Mouse (Mus musculus) MEL (cell line): ENCODE results near the gene Coq8b. TPM values are rescaled to one million over a fixed set of nuclear protein-coding genes. Genes with fewer than 3 reads are reported as not detected.

Experiments
- DNase-seq: peaks from one replicate; pipeline ENCODE4 v3.0.0; 2011; ENCODE audit warnings: low read depth, low spot score
- H3K27ac ChIP-seq: 2 replicates; pipeline ENCODE4 v1.5.1; 2012; ENCODE audit warnings: low read depth, mild to moderate bottlenecking, control low read depth, low read length, moderate library complexity; ENCODE audit not compliant: control insufficient read depth
- H3K27me3 ChIP-seq, 2 experiments: fragments of 150-350 bp in 1 of 2; sonication (generic) in 1 of 2; 2 replicates each; pipeline ENCODE4 v1.6.1; 2012; ENCODE audit warnings: low read length in 2 of 2, mild to moderate bottlenecking in 2 of 2, improper control_type of control experiment in 1 of 2, moderate library complexity in 1 of 2; ENCODE audit not compliant: insufficient read depth in 2 of 2, control insufficient read depth in 1 of 2
- H3K36me3 ChIP-seq, 2 experiments: 2 replicates each; pipeline ENCODE4 v1.6.1; 2012 to 2014; ENCODE audit warnings: low read length in 2 of 2, improper control_type of control experiment in 1 of 2, inconsistent platforms in 1 of 2, mild to moderate bottlenecking in 1 of 2; ENCODE audit not compliant: insufficient read depth in 2 of 2, control insufficient read depth in 1 of 2
- H3K4me1 ChIP-seq, 2 experiments: fragments of 150-350 bp in 1 of 2; sonication (generic) in 1 of 2; 2 replicates each; pipeline ENCODE4 v1.6.1; 2012; ENCODE audit warnings: low read length in 2 of 2, improper control_type of control experiment in 1 of 2, mild to moderate bottlenecking in 1 of 2; ENCODE audit not compliant: insufficient read depth in 2 of 2, control insufficient read depth in 1 of 2
- H3K4me3 ChIP-seq, 2 experiments: fragments of 150-350 bp in 1 of 2; sonication (generic) in 1 of 2; 2 replicates each; pipeline ENCODE4 v1.5.1; 2012; ENCODE audit warnings: low read depth in 2 of 2, low read length in 2 of 2, mild to moderate bottlenecking in 2 of 2, moderate library complexity in 2 of 2, control low read depth in 1 of 2, improper control_type of control experiment in 1 of 2; ENCODE audit not compliant: control insufficient read depth in 1 of 2, insufficient read depth in 1 of 2
- H3K79me2 ChIP-seq: 2 replicates; pipeline ENCODE4 v1.6.1; 2012; ENCODE audit warnings: mild to moderate bottlenecking, low read length, moderate library complexity; ENCODE audit not compliant: control insufficient read depth, poor library complexity, insufficient read depth
- H3K9ac ChIP-seq: 2 replicates; pipeline ENCODE4 v1.6.1; 2012; ENCODE audit warnings: low read depth, mild to moderate bottlenecking, control low read depth, low read length, moderate library complexity; ENCODE audit not compliant: control insufficient read depth, poor library complexity, severe bottlenecking
- H3K9me3 ChIP-seq: fragments of 150-350 bp; sonication (generic); replicated peaks from 2 replicates; pipeline ENCODE4 v1.6.1; 2012; ENCODE audit warnings: mild to moderate bottlenecking, low read length, improper control_type of control experiment, moderate library complexity; ENCODE audit not compliant: insufficient read depth
- BHLHE40 ChIP-seq: IDR thresholded peaks from 2 replicates; pipeline ENCODE4 v1.6.1; 2012; ENCODE audit warnings: low read depth, mild to moderate bottlenecking, inconsistent platforms, low read length, improper control_type of control experiment, borderline replicate concordance
- CHD1 ChIP-seq: IDR thresholded peaks from 2 replicates; pipeline ENCODE4 v1.6.1; 2012; ENCODE audit warnings: low read depth, mild to moderate bottlenecking, inconsistent platforms, low read length, improper control_type of control experiment
- CHD2 ChIP-seq: IDR thresholded peaks from 2 replicates; pipeline ENCODE4 v1.6.1; 2011; ENCODE audit warnings: low read length, improper control_type of control experiment
- CTCF ChIP-seq, 3 experiments: IDR thresholded peaks in 2 of 3; conservative IDR thresholded peaks in 1 of 3; 2 replicates each; pipeline ENCODE4 v1.5.1; 2011 to 2012; ENCODE audit warnings: low read length in 3 of 3, low read depth in 2 of 3, mild to moderate bottlenecking in 2 of 3, improper control_type of control experiment in 1 of 3, inconsistent platforms in 1 of 3, mixed read lengths in 1 of 3, moderate library complexity in 1 of 3; ENCODE audit not compliant: control insufficient read depth in 1 of 3, insufficient read depth in 1 of 3, poor library complexity in 1 of 3, severe bottlenecking in 1 of 3
- ETS1 ChIP-seq: IDR thresholded peaks from 2 replicates; pipeline ENCODE4 v1.6.1; 2012; ENCODE audit warnings: low read depth, mild to moderate bottlenecking, inconsistent platforms, low read length, improper control_type of control experiment, moderate library complexity
- GATA1 ChIP-seq: IDR thresholded peaks from 2 replicates; pipeline ENCODE4 v1.6.1; 2011; ENCODE audit warnings: low read depth, low read length, improper control_type of control experiment
- HCFC1 ChIP-seq: IDR thresholded peaks from 2 replicates; pipeline ENCODE4 v1.6.1; 2012; ENCODE audit warnings: low read depth, mild to moderate bottlenecking, inconsistent platforms, low read length, improper control_type of control experiment, moderate library complexity
- JUND ChIP-seq: IDR thresholded peaks from 2 replicates; pipeline ENCODE4 v1.6.1; 2011; ENCODE audit warnings: low read depth, mild to moderate bottlenecking, improper control_type of control experiment, low read length
- MAFK ChIP-seq: IDR thresholded peaks from 2 replicates; pipeline ENCODE4 v1.6.1; 2011; ENCODE audit warnings: low read depth, mild to moderate bottlenecking, low read length, improper control_type of control experiment, borderline replicate concordance
- MAX ChIP-seq: IDR thresholded peaks from 2 replicates; pipeline ENCODE4 v1.6.1; 2011; ENCODE audit warnings: low read length, improper control_type of control experiment
- MEF2A ChIP-seq: IDR thresholded peaks from 2 replicates; pipeline ENCODE4 v1.6.1; 2014; ENCODE audit warnings: low read depth, mild to moderate bottlenecking, inconsistent platforms, low read length, improper control_type of control experiment; ENCODE audit not compliant: poor library complexity, insufficient replicate concordance, severe bottlenecking; ENCODE audit errors: extremely low read depth
- MXI1 ChIP-seq: IDR thresholded peaks from 2 replicates; pipeline ENCODE4 v1.6.1; 2011; ENCODE audit warnings: mild to moderate bottlenecking, low read depth, low read length, improper control_type of control experiment
- MYC ChIP-seq: IDR thresholded peaks from 2 replicates; pipeline ENCODE4 v1.6.1; 2011; ENCODE audit warnings: low read depth, mild to moderate bottlenecking, low read length, improper control_type of control experiment, moderate library complexity
- NRF1 ChIP-seq: IDR thresholded peaks from 2 replicates; pipeline ENCODE4 v1.6.1; 2014; ENCODE audit warnings: low read depth, mild to moderate bottlenecking, inconsistent platforms, low read length, improper control_type of control experiment, moderate library complexity; ENCODE audit not compliant: poor library complexity, insufficient read depth, severe bottlenecking
- POLR2A ChIP-seq, 2 experiments: IDR thresholded peaks; 2 replicates each; pipeline ENCODE4 v1.6.1; 2011 to 2012; ENCODE audit warnings: low read length in 2 of 2, mild to moderate bottlenecking in 2 of 2, control low read depth in 1 of 2, improper control_type of control experiment in 1 of 2, low read depth in 1 of 2, moderate library complexity in 1 of 2; ENCODE audit not compliant: control insufficient read depth in 1 of 2, insufficient read depth in 1 of 2, poor library complexity in 1 of 2
- POLR2AphosphoS2 ChIP-seq: IDR thresholded peaks from 2 replicates; pipeline ENCODE4 v1.6.1; 2011; ENCODE audit warnings: low read length, improper control_type of control experiment
- POLR2AphosphoS5 ChIP-seq: IDR thresholded peaks from 2 replicates; pipeline ENCODE4 v1.6.1; 2012; ENCODE audit warnings: low read depth, borderline replicate concordance, mild to moderate bottlenecking, inconsistent platforms, low read length, moderate library complexity, mixed read lengths
- RAD21 ChIP-seq: IDR thresholded peaks from 2 replicates; pipeline ENCODE4 v1.6.1; 2011; ENCODE audit warnings: mild to moderate bottlenecking, low read depth, low read length, improper control_type of control experiment
- SIN3A ChIP-seq: IDR thresholded peaks from 2 replicates; pipeline ENCODE4 v1.6.1; 2012; ENCODE audit warnings: low read length, improper control_type of control experiment, inconsistent platforms
- SMC3 ChIP-seq: IDR thresholded peaks from 2 replicates; pipeline ENCODE4 v1.6.1; 2011; ENCODE audit warnings: low read depth, low read length, improper control_type of control experiment
- TAL1 ChIP-seq: IDR thresholded peaks from 2 replicates; pipeline ENCODE4 v1.6.1; 2012; ENCODE audit warnings: mild to moderate bottlenecking, inconsistent platforms, low read length, moderate library complexity, mixed read lengths
- TBP ChIP-seq: IDR thresholded peaks from 2 replicates; pipeline ENCODE4 v1.8.0; 2011; ENCODE audit warnings: low read depth, low read length, improper control_type of control experiment
- TCF12 ChIP-seq: IDR thresholded peaks from 2 replicates; pipeline ENCODE4 v1.6.1; 2014; ENCODE audit warnings: low read depth, mild to moderate bottlenecking, inconsistent platforms, low read length, improper control_type of control experiment, moderate library complexity
- UBTF ChIP-seq: IDR thresholded peaks from 2 replicates; pipeline ENCODE4 v1.6.1; 2012; ENCODE audit warnings: low read depth, mild to moderate bottlenecking, inconsistent platforms, low read length, improper control_type of control experiment, moderate library complexity, borderline replicate concordance; ENCODE audit not compliant: insufficient read depth
- USF2 ChIP-seq, 2 experiments: IDR thresholded peaks; 2 replicates each; pipeline ENCODE4 v1.6.1; 2011 to 2012; ENCODE audit warnings: improper control_type of control experiment in 2 of 2, low read length in 2 of 2, borderline replicate concordance in 1 of 2, inconsistent platforms in 1 of 2, low read depth in 1 of 2, mild to moderate bottlenecking in 1 of 2; ENCODE audit not compliant: insufficient read depth in 1 of 2
- ZMIZ1 ChIP-seq: IDR thresholded peaks from 2 replicates; pipeline ENCODE4 v1.6.1; 2012; ENCODE audit warnings: low read depth, mild to moderate bottlenecking, inconsistent platforms, low read length, improper control_type of control experiment, moderate library complexity
- ZNF384 ChIP-seq: IDR thresholded peaks from 2 replicates; pipeline ENCODE4 v1.6.1; 2012; ENCODE audit warnings: low read depth, mild to moderate bottlenecking, inconsistent platforms, low read length, improper control_type of control experiment
- polyA plus RNA-seq, 2 experiments: library from polyadenylated mRNA; stranded (reverse) in 1 of 2; unstranded in 1 of 2; fragments of >175 nt in 1 of 2; fragments of >200 nt in 1 of 2; gene quantifications; 2 replicates each; pipeline versions ENCODE4 v1.2.1 to v1.2.4; 2012; ENCODE audit warnings: low replicate concordance in 2 of 2, low read depth in 1 of 2; ENCODE audit not compliant: insufficient read length in 2 of 2, insufficient read depth in 1 of 2, missing spikeins in 1 of 2
- total RNA-seq: library from RNA; depleted of rRNA; stranded (reverse); fragments of 300-350 nt; gene quantifications from 2 replicates; pipeline ENCODE4 v1.2.3, GENCODE M21; 2012

The Coq8b gene
- total and polyA plus RNA-seq, 3 experiments: 13.8 to 22.7 TPM; not detected in 1

GRCm38 (mm10) chr7:27238568-27238967 lies 5.7 kb downstream of the Coq8b start:
- H3K27me3 ChIP-seq: no peaks in the 10 kb centered on the region
- peaks cover 0 to 2% of the 10 kb centered on the region in 2 experiments; a peak in 2 of 4 replicates for H3K36me3 ChIP-seq
- no peak overlapping the region for H3K4me3 ChIP-seq
- H3K9me3 ChIP-seq: no peaks in the 10 kb centered on the region
- H3K27ac ChIP-seq: no peak overlapping the region
- H3K9ac ChIP-seq: no peak overlapping the region
- DNase-seq: no peak
- H3K79me2 ChIP-seq: no peaks in the 10 kb centered on the region
- peaks cover 0 to 3% of the 10 kb centered on the region in 2 experiments; a peak in 1 of 4 replicates for H3K4me1 ChIP-seq
- TF ChIP-seq MYC (no peak), CTCF (IDR thresholded peaks at IDR 0.05 in 2 of 3, conservative IDR thresholded peaks at IDR 0.05 in 1 of 3; ENCODE audit: control insufficient read depth in 1 of 3, insufficient read depth in 1 of 3, low read depth in 2 of 3, low read length in 3 of 3, poor library complexity in 1 of 3, severe bottlenecking in 1 of 3) (no peak), MAX (no peak), POLR2A (IDR thresholded peaks at IDR 0.05; ENCODE audit: control insufficient read depth in 1 of 2, insufficient read depth in 1 of 2, low read depth in 1 of 2, low read length in 2 of 2, poor library complexity in 1 of 2) (no peak), TCF12 (no peak), SMC3 (no peak), USF2 (IDR thresholded peaks at IDR 0.05; ENCODE audit: borderline replicate concordance in 1 of 2, insufficient read depth in 1 of 2, low read depth in 1 of 2, low read length in 2 of 2) (no peak), CHD2 (no peak), TAL1 (no peak), POLR2AphosphoS5 (no peak), JUND (no peak), POLR2AphosphoS2 (no peak), CHD1 (no peak), MXI1 (no peak), HCFC1 (no peak), UBTF (no peak), RAD21 (no peak), SIN3A (no peak), ZNF384 (no peak)

DNA sequence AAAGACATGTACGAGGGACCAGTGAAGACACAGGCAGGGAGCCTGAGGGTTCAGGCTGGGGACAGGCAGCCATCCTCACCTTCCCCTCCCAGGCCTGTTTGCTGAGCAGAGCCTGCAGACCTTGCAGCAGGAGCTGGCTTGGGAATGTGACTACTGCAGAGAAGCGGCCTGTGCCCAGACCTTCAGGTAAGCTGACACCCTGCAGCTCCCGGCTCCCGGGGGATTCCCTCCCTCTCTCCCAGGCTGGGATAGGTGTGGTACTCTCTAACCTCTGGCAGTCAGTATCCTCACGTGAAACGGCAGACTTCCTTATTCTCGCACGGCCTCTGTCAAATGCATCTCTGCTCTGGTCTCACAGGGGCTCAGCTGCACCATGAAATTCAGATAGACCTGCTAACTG lies 10.4 kb downstream of the Coq8b start:
- Histone ChIP-seq H3K36me3 (no peaks in the 10 kb centered on the region), H3K79me2 (no peaks in the 10 kb centered on the region), H3K27me3 (no peaks in the 10 kb centered on the region), H3K9me3 (no peaks in the 10 kb centered on the region), H3K4me3 (no peak overlapping the region), H3K4me1 (no peaks in the 10 kb centered on the region), H3K27ac (no peak overlapping the region), H3K9ac (no peak overlapping the region)
- TF ChIP-seq CTCF (IDR thresholded peaks at IDR 0.05 in 2 of 3, conservative IDR thresholded peaks at IDR 0.05 in 1 of 3; ENCODE audit: control insufficient read depth in 1 of 3, insufficient read depth in 1 of 3, low read depth in 2 of 3, low read length in 3 of 3, poor library complexity in 1 of 3, severe bottlenecking in 1 of 3): no peak
- no peak for TF ChIP-seq MAX
- TF ChIP-seq TBP: no peak
- TF ChIP-seq GATA1: no peak
- no peak for TF ChIP-seq USF2 (IDR thresholded peaks at IDR 0.05; ENCODE audit: borderline replicate concordance in 1 of 2, insufficient read depth in 1 of 2, low read depth in 1 of 2, low read length in 2 of 2)
- no peak for TF ChIP-seq SMC3
- no peak for TF ChIP-seq ZMIZ1
- no peak for TF ChIP-seq ETS1
- TF ChIP-seq UBTF: no peak
- no peak for TF ChIP-seq NRF1
- no peak for TF ChIP-seq BHLHE40
- TF ChIP-seq CHD1: no peak
- no peak for TF ChIP-seq POLR2AphosphoS2
- TF ChIP-seq MAFK: no peak
- no peak for TF ChIP-seq MEF2A
- DNase-seq: no peak
